Mouse (Mus musculus): ENCODE data around the gene Rab15. TPM values are rescaled to one million over a fixed set of nuclear protein-coding genes. Genes with fewer than 3 reads are reported as not detected.
"Not testable (repeated sequence)": the region's sequence is repeated elsewhere in the genome, so short reads cannot be mapped to it uniquely, and the experiment has no call there.

The Rab15 gene
- total RNA-seq (2017) = not detected in 3 replicates

DNA sequence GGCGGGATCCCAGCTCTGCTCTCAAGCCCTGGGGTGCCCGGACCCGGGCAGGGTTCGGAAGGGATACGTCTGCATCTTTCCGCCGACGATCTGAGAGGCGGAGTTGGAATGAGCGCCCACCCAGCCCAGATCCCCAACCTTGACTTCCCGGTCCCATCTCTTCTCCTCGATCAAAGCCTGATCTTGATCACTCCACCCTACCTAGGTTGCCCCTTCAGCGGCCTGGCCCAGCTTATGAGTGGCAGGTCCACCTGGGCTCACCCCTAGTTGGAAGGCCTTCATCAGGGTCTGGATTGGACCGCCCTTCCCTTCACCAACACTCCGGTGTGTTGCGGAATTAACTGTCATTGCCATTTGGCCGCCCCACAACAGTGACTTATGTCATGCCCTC lies at the start of gene Rab15:
Rab15 (minus strand) TSS at position 258 of the 391 bp plus-strand sequence.
- ATAC-seq (replicated peaks; ENCODE audit: insufficient number of reproducible peaks, low FRiP score, low TSS enrichment, poor library complexity, severe bottlenecking) = no peak

DNA sequence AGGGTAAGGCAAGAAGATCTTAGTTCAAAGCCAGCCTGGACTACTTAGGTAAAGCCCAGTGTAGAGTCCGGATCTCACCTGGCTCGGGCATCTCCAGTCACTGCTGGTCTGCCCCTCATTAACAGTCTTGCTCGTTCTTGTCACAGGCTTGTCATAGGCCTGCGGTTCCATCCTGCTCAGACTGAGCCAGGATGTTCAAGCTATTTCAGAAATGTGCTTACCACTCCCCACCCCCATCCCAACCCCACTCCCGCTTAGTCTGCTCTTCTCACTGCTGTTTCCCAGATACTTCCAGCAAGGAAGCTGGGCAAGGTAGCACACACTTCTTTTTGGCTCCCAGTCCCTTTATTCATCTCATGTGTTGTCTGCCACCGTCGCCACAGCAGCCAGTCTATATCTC lies 46.9 kb upstream of the Rab15 start:
- ATAC-seq (replicated peaks; ENCODE audit: insufficient number of reproducible peaks, low FRiP score, low TSS enrichment, poor library complexity, severe bottlenecking) = no peak

DNA sequence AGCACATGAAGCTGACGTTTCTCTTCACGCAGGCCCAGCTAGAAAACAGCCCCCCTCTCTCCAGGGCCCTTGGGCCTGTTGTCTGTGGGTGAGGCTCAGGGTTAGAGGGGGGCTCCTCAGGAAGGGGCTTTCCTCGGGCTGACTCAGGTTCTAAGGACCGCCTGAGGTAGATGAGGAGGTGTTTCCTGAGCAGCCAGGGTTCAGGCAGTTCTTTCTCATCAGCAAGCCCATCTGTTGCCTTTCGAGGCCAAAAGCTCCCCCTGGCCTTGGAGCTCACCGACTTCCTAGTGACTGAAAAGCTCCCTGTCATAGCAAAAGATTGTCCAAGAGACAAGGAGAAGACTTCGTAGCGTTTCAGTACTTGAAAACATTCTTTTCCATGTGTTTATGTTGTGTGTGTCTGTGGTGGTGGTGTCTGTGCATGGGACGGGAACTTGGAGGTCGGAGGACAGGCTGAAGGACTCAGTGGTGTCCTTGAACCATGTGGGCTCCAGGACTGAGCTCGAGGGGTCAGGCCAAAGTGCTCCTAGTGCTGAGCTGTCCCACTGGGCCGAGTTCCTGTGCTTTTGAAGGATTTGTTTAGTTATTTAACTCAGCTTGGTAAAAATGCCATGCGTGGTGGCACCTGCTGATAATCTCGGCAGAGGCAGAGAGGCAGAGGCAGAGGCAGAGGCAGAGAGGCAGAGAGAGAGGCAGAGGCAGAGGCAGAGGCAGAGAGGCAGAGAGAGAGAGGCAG lies 45.9 kb upstream of the Rab15 start:
- no peak for ATAC-seq (replicated peaks; ENCODE audit: insufficient number of reproducible peaks, low FRiP score, low TSS enrichment, poor library complexity, severe bottlenecking)

DNA sequence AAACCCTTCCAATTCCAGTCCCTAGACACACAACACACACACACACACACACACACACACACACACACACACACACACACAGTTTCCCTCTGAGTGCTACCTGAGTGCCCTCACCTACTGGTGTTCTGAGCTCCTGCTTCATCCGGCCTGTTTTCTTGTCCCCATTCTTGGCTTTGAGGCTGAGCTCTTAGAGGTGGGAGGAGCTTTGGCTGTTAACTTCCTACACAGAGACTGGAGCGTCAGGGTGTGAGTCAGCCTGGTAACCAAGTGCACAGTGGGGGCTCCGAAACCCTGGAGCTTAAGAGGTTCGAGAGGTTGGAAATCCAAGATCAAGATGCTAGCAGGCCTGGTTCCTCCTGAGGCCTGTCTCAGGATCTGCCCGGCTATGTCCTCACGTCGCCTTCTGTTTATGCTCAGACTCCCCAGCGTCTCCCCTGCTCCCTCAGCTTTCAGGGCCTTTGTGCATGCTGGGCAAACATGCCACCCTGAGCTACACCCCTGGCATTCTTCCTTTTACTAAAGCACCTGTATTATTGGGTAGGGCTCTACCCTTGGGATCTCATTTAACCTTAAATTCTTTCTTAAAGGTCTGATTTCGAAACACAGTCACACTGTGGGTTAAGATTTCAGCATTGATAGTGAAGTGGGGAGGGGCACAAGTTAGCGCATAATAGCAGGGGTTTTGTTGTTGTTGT lies 45.0 kb upstream of the Rab15 start:
- no peak; the same call in 1 of the 2 replicates for ATAC-seq (replicated peaks; ENCODE audit: insufficient number of reproducible peaks, low FRiP score, low TSS enrichment, poor library complexity, severe bottlenecking)

DNA sequence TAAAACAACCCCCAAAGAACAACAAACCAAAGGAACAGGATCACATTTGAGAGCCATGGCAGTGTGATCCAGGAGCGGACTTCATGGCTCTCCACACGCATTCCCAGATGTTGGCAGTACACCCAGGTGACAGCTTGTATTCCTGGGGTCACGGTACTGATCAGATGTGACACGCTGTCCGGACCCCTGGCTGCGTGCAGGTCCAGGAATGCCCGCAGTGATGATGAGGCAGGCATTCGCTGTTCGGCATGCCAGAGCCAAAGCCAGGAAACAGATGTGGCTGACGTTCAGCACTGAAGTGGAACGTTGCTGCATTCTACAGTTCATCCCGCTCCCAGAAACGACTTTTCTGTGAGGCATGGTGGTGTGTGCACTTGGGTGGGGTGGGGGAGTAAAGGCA lies 42.6 kb upstream of the Rab15 start:
- no peak for ATAC-seq (replicated peaks; ENCODE audit: insufficient number of reproducible peaks, low FRiP score, low TSS enrichment, poor library complexity, severe bottlenecking)

DNA sequence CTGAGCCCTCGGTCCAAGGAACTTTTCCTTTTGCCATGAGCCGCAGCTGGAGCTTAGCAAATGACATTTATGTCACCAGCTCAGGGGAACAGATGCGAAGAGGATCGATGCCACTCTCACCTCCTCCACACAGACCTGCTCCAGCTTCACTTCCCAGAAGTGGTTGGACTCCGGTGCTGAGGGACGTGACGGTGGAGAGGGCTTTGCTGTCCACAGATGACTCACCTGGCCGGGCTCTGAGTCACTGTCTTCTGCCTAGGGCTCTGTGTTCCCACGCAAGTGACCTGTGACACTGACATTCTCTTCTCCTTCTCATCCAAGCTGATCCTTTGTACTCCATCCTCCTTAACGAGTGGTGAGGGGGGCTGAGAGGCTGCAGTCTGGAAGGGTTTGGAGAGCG lies 40.9 kb upstream of the Rab15 start:
- ATAC-seq (replicated peaks; ENCODE audit: insufficient number of reproducible peaks, low FRiP score, low TSS enrichment, poor library complexity, severe bottlenecking) = no peak

DNA sequence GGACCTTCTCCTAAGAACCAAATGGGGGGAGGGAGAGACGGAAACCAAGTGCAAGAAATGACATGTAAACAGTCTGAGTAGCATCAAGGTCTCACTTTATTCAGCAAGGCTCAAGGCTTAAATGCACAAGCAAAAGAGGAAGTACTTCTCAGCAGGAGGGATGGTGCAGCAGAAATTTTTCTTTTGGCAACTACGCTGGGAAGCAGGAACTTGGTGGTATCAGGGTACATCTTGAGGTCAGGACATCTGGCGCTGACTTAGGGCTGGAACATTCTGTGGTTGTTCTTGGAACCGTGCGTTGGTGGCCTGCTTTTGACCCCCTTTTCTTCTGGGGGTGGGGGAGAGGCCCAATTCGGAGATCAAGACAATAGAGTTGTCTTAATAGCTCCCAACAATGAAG lies 36.1 kb upstream of the Rab15 start:
- ATAC-seq (replicated peaks; ENCODE audit: insufficient number of reproducible peaks, low FRiP score, low TSS enrichment, poor library complexity, severe bottlenecking) = not testable (repeated sequence)

DNA sequence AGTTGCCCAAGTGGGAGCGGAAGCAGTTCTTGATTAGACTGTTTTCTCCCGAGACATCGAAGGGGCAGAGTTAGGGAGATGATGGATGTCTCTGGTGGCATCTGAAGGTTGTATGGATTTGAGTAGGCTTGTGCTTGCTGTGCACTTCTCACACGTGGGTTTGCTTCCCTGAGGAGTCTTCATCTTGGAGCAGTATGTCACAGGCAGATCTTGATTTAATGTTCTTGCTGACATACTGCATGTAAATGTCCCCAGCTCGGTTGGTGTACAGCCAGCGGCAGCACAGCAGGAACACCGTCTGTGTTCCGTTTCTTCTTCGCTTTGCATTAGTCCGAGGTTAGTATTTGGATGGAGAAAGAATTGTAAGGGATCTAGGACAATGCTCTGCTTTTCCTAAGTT lies 34.4 kb upstream of the Rab15 start:
- ATAC-seq (replicated peaks; ENCODE audit: insufficient number of reproducible peaks, low FRiP score, low TSS enrichment, poor library complexity, severe bottlenecking) = no peak

DNA sequence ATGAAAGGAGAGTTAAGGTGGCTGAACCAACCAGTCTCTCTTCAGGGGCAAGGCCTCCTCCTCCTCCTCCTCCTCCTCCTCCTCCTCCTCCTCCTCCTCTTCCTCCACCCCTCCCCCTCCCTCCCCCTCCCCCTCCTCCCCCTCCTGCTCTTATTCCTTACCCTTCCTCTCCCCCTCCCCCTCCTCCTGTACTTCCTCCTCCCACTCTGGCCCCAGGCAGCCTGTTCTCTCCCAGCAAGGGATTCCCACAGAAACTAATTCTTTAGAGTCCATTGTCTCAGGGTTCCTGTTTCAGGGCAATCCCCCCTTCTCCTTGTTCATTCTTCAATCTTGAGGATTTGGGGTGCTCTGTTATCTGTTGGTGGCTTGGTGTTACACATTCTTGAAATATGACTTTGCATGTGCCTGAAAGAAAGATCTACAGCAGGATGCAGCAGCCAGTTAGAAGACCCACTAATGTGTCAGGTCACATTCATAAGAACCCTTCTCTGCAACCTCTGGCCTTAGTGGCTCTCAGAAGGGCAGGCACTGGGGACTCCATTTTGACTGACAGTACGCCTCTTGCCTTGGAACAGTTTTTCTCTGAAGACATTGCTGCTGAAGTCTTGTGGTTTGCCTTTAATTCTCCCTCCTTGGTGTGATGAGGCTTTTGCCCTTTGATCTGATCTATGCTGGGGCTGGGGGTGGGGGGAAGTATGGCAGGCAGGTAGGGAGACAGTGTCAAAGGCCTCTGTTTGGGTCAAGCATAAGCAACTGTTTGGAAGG lies 30.9 kb upstream of the Rab15 start:
- no peak for ATAC-seq (replicated peaks; ENCODE audit: insufficient number of reproducible peaks, low FRiP score, low TSS enrichment, poor library complexity, severe bottlenecking)

DNA sequence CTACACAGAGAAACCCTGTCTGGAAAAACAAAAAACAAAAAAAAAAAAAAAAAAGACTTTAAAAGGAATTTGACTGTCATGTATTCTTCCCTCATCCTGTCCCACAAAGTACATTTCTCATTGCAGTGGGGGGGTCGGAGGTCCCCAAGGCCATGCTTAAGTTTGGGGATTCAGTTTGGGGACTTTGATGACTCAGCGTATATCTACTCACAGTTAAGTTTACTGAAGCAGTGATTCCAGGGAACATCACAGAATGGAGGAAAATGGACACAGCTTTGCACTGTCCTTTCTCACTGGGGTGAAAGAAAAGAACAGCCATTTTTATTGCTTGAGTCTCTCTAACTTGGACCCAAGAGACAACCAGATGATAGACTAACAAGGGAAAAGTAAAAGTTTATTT lies 29.7 kb upstream of the Rab15 start:
- ATAC-seq (replicated peaks; ENCODE audit: insufficient number of reproducible peaks, low FRiP score, low TSS enrichment, poor library complexity, severe bottlenecking) = no peak

DNA sequence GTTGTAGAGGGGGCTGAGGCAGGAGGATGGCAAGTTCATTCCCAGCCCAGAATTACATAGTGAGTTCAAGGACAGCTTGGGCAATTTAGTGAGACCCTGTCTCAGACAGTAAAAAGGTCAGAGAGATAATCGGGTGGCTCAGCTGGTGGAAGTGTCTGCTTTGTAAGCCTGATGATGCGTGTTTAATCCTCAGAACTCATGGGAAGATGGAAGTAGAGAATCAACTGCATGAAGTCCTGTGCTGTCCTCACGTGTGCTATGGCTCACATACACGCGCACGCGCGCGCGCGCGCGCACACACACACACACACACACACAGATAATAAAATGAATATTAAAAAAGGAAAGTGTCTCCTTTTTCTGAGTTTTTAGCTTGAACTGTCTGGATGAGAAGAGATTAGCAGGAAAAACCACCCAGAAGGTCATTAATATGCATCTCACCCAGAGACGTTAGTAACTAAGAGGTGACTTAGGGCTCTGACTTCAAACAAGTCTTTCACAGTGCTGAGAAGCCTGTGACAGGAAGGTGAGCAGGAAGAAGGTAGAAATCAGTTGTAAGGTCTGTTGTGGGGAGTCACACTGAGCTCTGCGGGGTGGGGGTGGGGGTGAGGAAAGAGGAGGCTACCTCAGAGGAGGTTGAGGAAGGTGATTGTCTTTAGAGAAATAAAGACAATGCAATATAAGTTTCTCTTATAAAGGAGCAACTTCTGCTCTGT lies 21.8 kb upstream of the Rab15 start:
- ATAC-seq (replicated peaks; ENCODE audit: insufficient number of reproducible peaks, low FRiP score, low TSS enrichment, poor library complexity, severe bottlenecking) = no peak

DNA sequence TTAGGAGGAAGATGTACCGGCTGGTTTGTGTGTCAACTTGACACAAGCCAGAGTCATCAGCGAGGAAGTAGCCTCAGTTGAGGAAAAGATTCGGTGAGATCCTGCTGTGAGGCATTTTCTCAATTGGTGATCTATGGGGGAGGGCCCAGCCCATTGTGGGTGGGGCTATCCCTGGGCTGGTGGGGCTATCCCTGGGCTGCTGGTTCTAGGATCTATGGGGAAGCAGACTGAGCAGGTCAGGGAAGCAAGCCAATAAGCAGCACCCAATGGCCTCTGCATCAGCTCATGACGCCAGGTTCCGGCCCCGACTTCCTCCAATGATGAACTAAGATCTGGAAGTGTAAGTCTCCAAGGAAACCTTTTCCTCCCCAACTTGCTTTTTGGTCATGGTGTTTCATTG lies 17.4 kb upstream of the Rab15 start:
- ATAC-seq (replicated peaks; ENCODE audit: insufficient number of reproducible peaks, low FRiP score, low TSS enrichment, poor library complexity, severe bottlenecking) = no peak

DNA sequence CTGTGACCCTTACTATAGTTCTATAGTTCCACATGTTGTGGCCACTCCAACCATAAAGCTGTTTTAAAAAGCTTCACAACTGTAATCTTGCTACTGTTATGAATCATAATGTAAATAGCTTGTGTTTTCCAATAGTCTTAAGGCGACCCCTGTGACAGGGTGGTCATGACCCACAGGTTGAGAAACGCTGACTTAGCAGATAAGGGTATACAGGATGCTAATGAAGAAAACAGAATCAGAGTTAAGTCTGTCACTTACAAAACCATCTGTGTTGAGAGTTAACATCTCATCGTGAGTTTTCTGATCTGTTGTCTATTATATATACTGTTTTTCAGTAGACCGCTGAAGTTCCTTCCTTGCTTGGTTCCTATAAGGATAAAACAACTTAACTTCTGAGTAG lies 16.6 kb upstream of the Rab15 start:
- ATAC-seq (replicated peaks; ENCODE audit: insufficient number of reproducible peaks, low FRiP score, low TSS enrichment, poor library complexity, severe bottlenecking) = no peak

DNA sequence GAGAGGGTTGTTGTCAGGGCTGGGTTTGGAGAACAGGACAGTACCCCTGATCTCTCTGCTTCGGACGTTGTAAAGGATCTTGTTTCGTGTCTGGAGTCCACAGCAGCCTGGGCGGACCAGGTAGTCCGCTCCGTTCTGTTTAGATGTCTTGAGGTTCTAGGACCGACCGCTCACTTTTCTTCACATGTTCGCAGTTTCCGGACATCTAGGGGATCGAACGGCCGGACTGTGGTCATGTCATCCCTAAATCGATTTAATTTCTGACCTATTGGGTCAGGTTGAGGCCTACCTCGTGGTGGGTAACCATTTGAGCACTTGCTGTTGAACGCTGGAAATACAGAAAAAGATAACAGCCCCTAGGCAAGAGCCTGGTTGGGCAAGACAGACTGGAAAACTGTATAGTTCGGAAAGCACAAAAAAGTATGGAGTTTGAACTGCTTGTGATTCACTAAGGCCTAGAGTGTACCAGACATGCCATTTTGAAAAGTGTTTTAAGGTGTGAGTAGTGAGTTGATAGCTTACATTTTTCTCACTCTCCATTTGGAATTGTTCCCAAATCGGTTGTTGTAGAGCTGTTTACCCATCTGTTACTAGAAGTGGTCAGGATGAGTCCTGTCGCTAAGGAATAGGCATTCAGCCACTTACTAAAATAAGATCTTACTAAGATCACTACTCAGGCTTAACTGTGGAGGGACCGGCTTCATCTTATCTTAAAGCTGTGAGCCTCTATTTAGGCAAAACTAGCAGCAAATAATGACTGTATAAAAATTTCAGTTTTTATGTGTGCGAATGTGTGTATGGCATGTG lies 15.3 kb upstream of the Rab15 start:
- ATAC-seq (replicated peaks; ENCODE audit: insufficient number of reproducible peaks, low FRiP score, low TSS enrichment, poor library complexity, severe bottlenecking) = no peak

DNA sequence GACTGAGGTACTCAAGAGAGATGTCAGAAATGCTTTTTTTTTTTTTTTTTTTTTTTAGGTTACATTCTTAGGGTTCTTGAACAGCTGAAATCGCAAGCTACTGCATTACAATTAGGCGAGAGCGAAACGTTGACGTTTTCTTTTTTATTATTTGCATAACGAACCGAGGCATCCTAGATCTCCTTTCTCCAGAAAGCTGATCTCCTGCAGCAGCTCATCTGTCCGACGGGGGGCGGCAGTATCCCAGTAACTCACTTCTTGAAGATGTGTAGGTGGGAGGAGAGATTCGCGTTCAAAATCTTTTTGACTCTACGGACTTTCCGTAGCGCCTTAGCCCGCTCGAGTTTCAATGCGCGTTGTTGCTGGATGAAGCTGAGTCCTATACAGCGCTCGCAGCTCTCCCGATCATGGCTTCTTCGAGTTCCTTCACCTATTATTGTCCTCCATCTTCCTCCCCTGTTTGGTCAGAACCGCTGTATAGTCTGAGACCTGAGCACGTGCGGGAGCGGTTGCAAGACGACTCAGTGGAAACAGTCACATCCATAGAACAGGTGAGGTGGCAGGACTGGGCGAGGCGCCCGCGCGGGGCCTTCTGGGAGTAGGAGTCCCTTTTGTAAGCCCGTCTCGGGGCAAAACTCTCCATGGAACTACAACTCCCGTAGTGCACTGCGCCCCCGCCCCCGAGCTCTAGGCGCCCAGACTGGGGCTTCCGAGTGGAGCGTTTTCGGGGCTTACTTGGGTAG lies 14.6 kb upstream of the Rab15 start:
- peak; percentile 95 for ATAC-seq (replicated peaks; ENCODE audit: insufficient number of reproducible peaks, low FRiP score, low TSS enrichment, poor library complexity, severe bottlenecking)

DNA sequence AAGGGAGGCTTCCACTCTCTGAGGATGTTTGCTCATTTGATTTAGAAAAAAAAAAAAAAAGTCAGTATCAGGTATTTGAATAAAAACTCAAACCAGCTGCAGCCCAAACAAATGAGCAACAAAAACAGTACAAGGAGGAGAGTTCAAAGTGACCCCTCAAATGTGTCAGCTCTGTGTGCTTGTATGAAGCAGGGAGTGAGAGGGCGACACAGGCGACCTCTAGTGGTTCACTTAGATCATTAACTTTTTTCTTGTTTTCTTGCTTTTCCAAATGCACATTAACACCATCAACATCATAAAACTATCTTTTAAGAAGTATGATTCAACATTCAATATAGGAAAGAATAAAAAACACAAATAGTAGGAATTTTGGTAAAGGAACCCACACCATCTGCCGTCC lies 10.0 kb upstream of the Rab15 start:
- no peak for ATAC-seq (replicated peaks; ENCODE audit: insufficient number of reproducible peaks, low FRiP score, low TSS enrichment, poor library complexity, severe bottlenecking)

DNA sequence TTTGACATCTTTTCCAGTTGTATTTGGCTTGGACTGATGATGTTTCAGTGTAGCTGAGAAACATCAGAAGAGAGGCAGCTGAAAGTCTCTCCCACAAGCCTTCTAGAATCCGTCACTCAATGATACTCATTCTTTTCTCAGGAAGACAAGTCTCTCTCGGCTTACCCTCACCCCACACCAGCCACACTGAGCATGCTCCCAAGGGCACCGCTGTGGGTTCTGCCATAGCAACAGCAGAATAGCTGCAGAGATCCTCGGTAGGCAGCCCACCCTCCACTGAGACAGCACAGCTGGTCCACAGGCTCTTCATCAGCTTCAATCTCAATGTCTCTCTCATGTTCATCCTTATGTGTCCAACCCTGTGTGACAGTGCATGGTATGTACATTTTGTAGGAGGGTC lies 2.6 kb upstream of the Rab15 start:
- ATAC-seq (replicated peaks; ENCODE audit: insufficient number of reproducible peaks, low FRiP score, low TSS enrichment, poor library complexity, severe bottlenecking) = no peak
